Mouse (Mus musculus) lung, embryonic 16.5 days (tissue): ENCODE measurements at regions not wholly inside any gene's neighbourhood (a gene's known extent, or its start where the extent isn't known, plus 50 kb on each side); places are given as distances from the start of the nearest gene placed in this dataset.
"Not testable (repeated sequence)": the region's sequence is repeated elsewhere in the genome, so short reads cannot be mapped to it uniquely, and the experiment has no call there.

ENCODE experiments used
- ATAC-seq: fragments of 200-750 bp; cut with Nextera tagmentation; 2 replicates; pipeline ENCODE4 v1.8.0; 2017; ENCODE audit warnings: low read depth, mild to moderate bottlenecking, moderate library complexity
- H3K27ac ChIP-seq: fragments of 300-500 bp; sonication (generic); 2 replicates; pipeline ENCODE4 v1.5.1; 2014; ENCODE audit warnings: mild to moderate bottlenecking, control low read depth, low read length
- H3K27me3 ChIP-seq: fragments of 300-500 bp; sonication (generic); 2 replicates; pipeline ENCODE4 v1.6.1; 2014; ENCODE audit warnings: low read depth, low read length, mixed read lengths; ENCODE audit not compliant: control insufficient read depth, insufficient read depth
- H3K36me3 ChIP-seq: fragments of 300-500 bp; sonication (generic); 2 replicates; pipeline ENCODE4 v1.6.1; 2014; ENCODE audit warnings: low read length; ENCODE audit not compliant: control insufficient read depth, insufficient read depth
- H3K4me1 ChIP-seq: fragments of 300-500 bp; sonication (generic); replicated peaks from 2 replicates; pipeline ENCODE4 v1.6.1; 2014; ENCODE audit warnings: low read length, mixed read lengths; ENCODE audit not compliant: control insufficient read depth, insufficient read depth
- H3K4me2 ChIP-seq: fragments of 300-500 bp; sonication (generic); 2 replicates; pipeline ENCODE4 v1.6.1; 2014; ENCODE audit warnings: low read depth, low read length, control low read depth
- H3K4me3 ChIP-seq: fragments of 300-500 bp; sonication (generic); 2 replicates; pipeline ENCODE4 v1.5.1; 2014; ENCODE audit warnings: mild to moderate bottlenecking, low read length, control low read depth
- H3K9ac ChIP-seq: fragments of 300-500 bp; sonication (generic); 2 replicates; pipeline ENCODE4 v1.6.1; 2014; ENCODE audit warnings: low read length, control low read depth
- H3K9me3 ChIP-seq: fragments of 300-500 bp; sonication (generic); 2 replicates; pipeline ENCODE4 v1.6.1; 2016; ENCODE audit warnings: low read length; ENCODE audit not compliant: control insufficient read depth
- WGBS: fragments of 180-500 bp; shearing (Covaris S2); extraction: QIAGEN DNeasy Blood & Tissue Kit; methylation state at CpG from one replicate; pipeline ENCODE4 v1.1.7; 2014; 5-methylcytosine and 5-hydroxymethylcytosine counted together

DNA sequence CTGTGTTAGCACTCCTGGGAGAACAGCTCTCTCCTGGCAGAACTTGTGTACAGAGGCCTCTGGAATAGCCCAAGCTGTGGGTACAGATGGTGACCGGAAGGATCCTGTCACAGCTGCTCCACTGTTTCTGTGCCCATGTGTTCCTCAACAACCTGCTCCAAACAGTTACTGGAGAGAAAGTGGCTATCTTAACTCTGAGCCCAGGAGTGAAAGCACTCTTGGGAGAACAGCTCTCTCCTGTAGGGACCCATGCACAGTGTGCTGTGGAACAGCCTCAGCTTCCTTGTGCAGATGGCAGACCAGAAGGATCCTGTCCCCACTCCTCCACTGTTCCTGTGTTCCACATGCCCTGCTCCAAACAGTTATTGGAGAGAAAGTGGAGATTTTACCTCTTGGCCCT lies 227.0 kb upstream of the Slc39a10 start:
- Histone ChIP-seq H3K27ac (no peak overlapping the region), H3K4me1 (no peaks in the 10 kb centered on the region), H3K9ac (no peak overlapping the region), H3K4me3 (no peak overlapping the region), H3K27me3 (no peaks in the 10 kb centered on the region), H3K36me3 (no peaks in the 10 kb centered on the region), H3K4me2 (no peak overlapping the region), H3K9me3 (no peaks in the 10 kb centered on the region)
- ATAC-seq: no peak
- 81% methylated on average over 1 of the region's 1 CpGs for WGBS

DNA sequence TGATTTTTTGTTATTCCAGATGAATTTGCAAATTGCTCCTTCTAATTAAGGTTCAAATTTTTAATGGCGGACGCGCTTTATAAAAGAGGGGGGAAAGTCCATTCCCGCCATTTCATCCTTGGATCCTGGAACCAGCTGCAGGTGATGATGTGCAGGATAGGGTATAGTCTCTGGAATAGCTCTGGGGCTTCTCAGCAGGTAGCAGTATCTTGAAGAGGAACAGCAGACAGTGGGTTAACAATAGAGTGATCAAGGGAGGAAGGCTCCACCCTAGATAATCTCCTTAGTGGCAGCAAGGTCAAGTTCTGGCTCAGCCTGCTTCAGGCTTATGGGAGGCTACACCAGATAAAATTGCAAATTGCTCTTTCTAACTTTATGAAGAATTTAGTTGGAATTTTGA lies 224.0 kb upstream of the Slc39a10 start:
- WGBS: 96% methylated on average over 4 of the region's 4 CpGs
- not testable (repeated sequence) for H3K27me3 ChIP-seq, H3K9me3 ChIP-seq, H3K36me3 ChIP-seq, H3K4me1 ChIP-seq, H3K4me3 ChIP-seq, H3K4me2 ChIP-seq, ATAC-seq, H3K27ac ChIP-seq, H3K9ac ChIP-seq

DNA sequence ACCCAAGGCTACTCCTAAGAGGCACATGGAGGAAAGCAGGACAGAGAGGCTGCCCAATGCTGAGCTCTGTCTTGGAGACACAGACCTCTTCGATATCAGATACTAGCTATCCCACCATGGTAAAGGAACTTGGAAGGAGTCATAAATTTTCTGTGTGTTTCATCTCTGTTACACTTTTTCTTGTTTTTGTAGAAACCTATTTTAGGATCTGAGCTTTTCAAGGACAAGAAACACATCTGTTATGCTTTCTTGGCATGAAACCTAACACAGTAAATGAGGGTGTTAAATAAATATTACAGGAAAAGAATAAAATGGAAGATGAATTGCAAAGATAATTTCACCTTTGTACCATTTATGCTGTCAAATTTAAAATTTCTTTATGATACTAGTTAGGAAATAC lies 219.8 kb upstream of the Slc39a10 start:
- Histone ChIP-seq H3K4me2 (no peak overlapping the region), H3K36me3 (no peaks in the 10 kb centered on the region), H3K9me3 (no peaks in the 10 kb centered on the region), H3K27me3 (no peaks in the 10 kb centered on the region), H3K4me3 (no peak overlapping the region), H3K9ac (no peak overlapping the region), H3K4me1 (no peaks in the 10 kb centered on the region), H3K27ac (no peak overlapping the region)
- WGBS: 63% methylated on average over 1 of the region's 1 CpGs
- ATAC-seq: no peak

DNA sequence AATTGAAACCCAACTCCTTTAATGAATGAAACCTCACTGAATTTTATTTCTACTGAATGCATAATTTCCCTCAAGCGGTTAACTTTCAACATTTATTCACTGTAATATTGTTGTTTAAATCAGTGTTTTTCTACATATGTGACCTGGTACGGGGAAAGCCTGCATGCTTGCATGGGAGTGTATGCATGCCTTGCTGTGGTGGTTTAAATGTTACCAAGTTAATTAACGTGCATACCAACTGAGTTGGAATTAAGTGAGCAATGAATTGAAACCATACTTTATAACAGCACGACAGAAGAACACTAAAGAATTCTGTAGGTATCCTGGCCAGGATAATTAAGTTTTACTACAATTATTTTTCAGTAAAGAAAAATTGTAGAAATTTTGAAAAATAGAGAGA lies 211.4 kb upstream of the Slc39a10 start:
- Histone ChIP-seq H3K4me2 (no peak overlapping the region), H3K9ac (no peak overlapping the region), H3K27me3 (no peaks in the 10 kb centered on the region), H3K4me3 (no peak overlapping the region), H3K36me3 (no peaks in the 10 kb centered on the region), H3K27ac (no peak overlapping the region), H3K4me1 (no peaks in the 10 kb centered on the region), H3K9me3 (no peaks in the 10 kb centered on the region)
- WGBS: 86% methylated on average over 4 of the region's 4 CpGs
- ATAC-seq: no peak

DNA sequence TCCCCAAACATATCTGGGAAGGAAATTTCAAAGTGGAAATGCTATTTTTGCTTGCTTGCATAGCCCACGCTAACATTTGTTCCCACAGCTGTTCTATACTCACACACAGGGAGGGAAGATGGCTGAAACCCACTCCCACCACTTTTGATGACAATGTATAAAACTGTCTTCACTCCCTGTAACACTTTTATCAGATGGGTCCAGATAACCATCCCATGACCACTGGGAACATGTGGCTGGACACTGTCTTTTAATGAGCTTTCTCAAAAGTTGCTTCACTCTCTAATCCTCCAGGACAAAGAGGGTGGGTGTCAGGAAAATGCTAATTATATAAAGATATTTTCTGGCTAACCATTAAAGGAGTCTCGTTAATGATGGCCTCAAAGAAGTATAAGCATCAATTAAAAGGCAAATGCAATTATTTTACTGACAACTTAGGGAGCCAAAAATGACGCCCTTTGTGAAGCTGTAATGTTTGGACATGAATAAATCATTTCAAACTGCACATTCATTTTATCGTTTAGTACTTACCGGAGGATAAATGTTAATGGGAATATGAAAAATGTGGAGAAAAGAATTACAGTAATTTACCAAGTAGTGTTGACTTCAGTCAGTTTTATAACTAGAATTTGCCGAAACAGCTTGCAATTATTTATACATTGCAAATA lies 210.8 kb upstream of the Slc39a10 start:
- no peaks in the 10 kb centered on the region for H3K27me3 ChIP-seq
- ATAC-seq: no peak
- no peak overlapping the region for H3K27ac ChIP-seq
- H3K9ac ChIP-seq: no peak overlapping the region
- no peak overlapping the region for H3K4me2 ChIP-seq
- no peaks in the 10 kb centered on the region for H3K36me3 ChIP-seq
- 69% methylated on average over 6 of the region's 6 CpGs for WGBS
- H3K9me3 ChIP-seq: no peaks in the 10 kb centered on the region
- no peak overlapping the region for H3K4me3 ChIP-seq
- no peaks in the 10 kb centered on the region for H3K4me1 ChIP-seq

DNA sequence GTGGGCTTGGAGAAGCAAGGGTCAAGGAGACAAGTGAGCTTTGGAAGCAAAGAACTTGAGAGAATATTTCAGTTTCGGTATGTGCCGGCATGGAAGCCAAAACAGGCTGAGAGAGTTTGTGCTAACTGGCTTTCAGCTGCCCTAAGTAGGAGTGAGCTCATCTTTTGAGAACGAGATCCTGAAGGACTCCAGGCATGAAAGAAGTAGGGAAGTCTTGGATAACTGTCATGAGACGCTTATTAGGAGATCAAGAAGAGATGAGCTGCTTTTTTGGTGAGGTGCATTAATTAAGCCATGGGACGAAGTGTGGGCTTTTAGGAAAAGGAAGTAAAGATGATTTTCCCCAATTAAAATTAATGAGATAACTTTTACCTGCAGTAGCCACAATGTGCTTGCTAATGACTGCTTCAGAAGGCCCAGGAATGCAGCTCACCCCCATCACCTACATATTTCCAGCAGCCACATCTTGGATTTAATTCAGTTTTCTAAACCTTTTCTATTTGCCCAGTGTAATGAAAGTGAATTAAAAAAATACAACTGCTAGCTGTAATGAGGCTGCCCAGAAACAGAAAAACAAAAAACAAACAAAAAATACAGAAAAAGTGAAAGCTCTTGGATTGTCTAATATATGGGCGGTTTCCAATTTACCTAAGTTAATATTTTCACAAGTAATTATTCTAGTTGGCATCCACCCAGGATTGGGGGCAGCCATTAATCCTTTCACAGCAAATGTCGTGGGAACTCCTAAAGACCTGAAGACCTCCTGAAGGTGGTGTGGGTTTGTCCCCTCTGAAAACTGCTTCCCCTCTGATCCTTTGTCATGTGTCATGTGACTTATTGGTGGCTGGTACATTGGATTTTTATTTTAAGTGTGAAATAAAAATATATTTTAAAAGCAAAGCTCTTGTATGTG lies 204.7 kb upstream of the Slc39a10 start:
- no peaks in the 10 kb centered on the region for H3K4me1 ChIP-seq

DNA sequence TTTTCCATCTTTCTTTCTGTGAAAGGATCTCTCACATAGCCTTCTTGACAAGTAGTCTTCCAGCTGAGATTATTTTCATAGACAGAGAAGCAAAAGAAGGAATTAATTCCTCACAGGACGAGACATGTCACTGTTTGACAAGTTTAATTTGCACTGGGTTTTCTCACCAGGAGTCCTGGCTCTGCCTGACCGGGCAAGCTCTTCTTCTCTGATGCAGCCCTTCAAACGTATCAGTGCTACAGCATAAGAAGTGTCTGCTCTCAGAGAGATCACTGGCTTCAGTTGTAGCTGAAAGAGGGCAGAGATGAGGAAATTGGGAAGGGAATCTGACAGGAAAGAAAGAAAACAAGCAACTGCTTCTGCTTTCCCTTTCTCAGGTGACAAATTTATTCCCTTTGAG lies 201.8 kb upstream of the Slc39a10 start:
- ATAC-seq: no peak
- H3K36me3 ChIP-seq: no peaks in the 10 kb centered on the region
- H3K27me3 ChIP-seq: no peaks in the 10 kb centered on the region
- no peak overlapping the region for H3K27ac ChIP-seq
- 27% methylated on average over 3 of the region's 3 CpGs for WGBS
- no peak overlapping the region for H3K4me3 ChIP-seq
- no peak overlapping the region for H3K4me2 ChIP-seq
- H3K9ac ChIP-seq: no peak overlapping the region
- H3K4me1 ChIP-seq: no peaks in the 10 kb centered on the region
- H3K9me3 ChIP-seq: no peaks in the 10 kb centered on the region

More for the DNA sequence above, 204.7 kb upstream of the Slc39a10 start:
- no peak overlapping the region for H3K4me2 ChIP-seq
- H3K9ac ChIP-seq: no peak overlapping the region
- H3K9me3 ChIP-seq: no peaks in the 10 kb centered on the region
- H3K27ac ChIP-seq: no peak overlapping the region
- H3K27me3 ChIP-seq: no peaks in the 10 kb centered on the region
- no peak for ATAC-seq
- H3K36me3 ChIP-seq: no peaks in the 10 kb centered on the region
- 67% methylated on average over 7 of the region's 7 CpGs for WGBS
- no peak overlapping the region for H3K4me3 ChIP-seq

DNA sequence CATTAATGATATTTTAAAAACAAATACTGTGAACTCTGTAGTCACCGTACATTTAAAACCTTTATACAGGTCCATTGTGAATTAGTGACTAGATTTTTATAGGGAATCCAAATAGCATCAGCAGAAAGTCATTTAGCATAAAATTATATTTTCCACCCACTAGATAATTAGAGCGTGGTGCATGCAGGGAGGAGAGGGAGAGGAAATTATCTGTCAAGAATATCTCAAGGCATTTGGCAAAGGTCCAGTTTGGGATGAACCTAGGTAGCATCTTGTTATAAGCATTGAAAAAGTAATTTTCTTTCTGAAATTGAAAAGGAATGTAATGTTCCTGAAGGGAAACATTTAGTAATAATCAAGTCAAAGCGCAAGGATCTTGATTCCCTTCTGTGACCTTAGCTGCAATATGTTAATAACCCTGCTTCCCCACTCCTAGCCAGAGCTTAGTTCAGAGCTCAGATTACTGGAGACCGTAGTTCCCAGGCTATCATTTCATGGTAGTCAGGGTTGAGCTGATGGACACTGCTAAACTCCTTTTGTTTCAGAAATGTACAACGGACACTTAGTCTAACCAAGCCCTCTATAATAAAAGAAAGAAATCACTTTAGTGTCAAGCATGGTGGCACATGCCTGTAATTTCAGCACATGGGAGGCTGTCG lies 200.8 kb upstream of the Slc39a10 start:
- Histone ChIP-seq H3K9me3 (no peaks in the 10 kb centered on the region), H3K4me2 (no peak overlapping the region), H3K27ac (no peak overlapping the region), H3K4me3 (no peak overlapping the region), H3K36me3 (no peaks in the 10 kb centered on the region), H3K9ac (no peak overlapping the region), H3K27me3 (no peaks in the 10 kb centered on the region), H3K4me1 (no peaks in the 10 kb centered on the region)
- ATAC-seq: no peak
- 46% methylated on average over 6 of the region's 6 CpGs for WGBS

DNA sequence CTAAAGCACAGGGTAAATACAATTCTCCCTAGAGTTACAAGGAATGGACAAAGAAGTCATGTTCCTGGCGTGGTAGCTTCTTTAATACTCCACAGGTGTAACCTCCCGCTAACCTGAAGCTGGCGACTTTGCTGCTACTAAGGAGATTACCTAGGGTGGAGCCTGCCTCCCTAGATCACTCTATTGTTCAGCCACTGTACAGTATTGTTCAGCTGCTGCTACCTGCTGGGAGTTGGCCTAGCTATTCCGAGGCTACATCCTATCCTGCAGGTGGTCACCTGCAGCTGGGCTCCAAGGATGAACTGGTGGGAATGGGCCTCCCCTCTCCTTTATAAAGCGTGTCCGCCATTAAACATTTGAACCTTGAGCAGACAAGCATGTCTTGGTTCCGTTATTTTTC lies 183.8 kb upstream of the Slc39a10 start:
- no peak overlapping the region for H3K4me3 ChIP-seq
- no peaks in the 10 kb centered on the region for H3K9me3 ChIP-seq
- WGBS: 84% methylated on average over 7 of the region's 7 CpGs

More for the DNA sequence above, 183.8 kb upstream of the Slc39a10 start:
- Histone ChIP-seq H3K27me3 (no peaks in the 10 kb centered on the region), H3K9ac (no peak overlapping the region), H3K27ac (no peak overlapping the region), H3K36me3 (no peaks in the 10 kb centered on the region), H3K4me1 (no peaks in the 10 kb centered on the region), H3K4me2 (no peak overlapping the region)
- no peak for ATAC-seq
